Mouse (Mus musculus): ENCODE data around the gene Rimbp2.
A peak's percentile ranks its signal among the peaks of the same experiment; 100 is the strongest.
"Not testable (repeated sequence)": the region's sequence is repeated elsewhere in the genome, so short reads cannot be mapped to it uniquely, and the experiment has no call there.

Gene Rimbp2

DNA sequence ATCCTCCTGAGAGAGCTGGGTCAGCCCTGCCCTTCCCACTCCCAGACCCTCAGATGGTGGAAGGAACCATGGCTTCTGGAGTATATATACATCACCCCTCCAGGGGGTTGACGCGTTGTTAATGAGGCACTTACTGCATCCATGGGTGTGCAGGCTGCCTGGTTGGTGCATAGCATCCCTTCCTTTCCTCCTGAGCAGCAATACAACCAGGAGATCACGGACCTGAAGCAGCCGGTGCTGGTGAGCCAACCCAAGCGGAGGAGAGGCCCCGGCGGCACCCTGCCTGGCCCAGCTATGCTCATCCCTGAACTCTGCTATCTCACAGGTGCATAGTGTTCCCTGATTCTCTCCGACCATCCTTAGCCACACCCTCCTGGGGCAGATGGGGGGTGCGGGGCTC lies 208.1 kb downstream of the Rimbp2 start:
- no peak for DNase-seq (ENCODE audit: low spot score)

- no peak for DNase-seq (ENCODE audit: low spot score)
Measured at GRCm38 (mm10) chr5:128744351-128744750, 208.9 kb downstream of the Rimbp2 start.

DNA sequence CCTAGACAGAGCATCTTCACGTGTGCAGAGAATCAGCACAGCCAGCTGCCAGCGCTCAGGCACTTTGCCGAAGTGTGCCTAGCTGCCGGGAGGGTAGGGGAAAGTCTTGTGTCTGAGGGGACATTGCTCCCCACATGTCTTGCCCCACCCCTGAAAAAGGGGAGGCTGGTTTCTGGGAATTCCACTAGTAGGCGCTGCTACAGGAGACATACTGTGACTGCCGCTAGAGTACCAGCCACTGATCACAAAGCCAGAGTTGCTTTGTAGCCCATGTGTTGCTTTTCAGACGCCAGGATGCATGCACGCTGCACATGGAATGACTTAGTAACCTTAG lies 213.5 kb downstream of the Rimbp2 start:
- no peak for DNase-seq (ENCODE audit: low spot score)

DNA sequence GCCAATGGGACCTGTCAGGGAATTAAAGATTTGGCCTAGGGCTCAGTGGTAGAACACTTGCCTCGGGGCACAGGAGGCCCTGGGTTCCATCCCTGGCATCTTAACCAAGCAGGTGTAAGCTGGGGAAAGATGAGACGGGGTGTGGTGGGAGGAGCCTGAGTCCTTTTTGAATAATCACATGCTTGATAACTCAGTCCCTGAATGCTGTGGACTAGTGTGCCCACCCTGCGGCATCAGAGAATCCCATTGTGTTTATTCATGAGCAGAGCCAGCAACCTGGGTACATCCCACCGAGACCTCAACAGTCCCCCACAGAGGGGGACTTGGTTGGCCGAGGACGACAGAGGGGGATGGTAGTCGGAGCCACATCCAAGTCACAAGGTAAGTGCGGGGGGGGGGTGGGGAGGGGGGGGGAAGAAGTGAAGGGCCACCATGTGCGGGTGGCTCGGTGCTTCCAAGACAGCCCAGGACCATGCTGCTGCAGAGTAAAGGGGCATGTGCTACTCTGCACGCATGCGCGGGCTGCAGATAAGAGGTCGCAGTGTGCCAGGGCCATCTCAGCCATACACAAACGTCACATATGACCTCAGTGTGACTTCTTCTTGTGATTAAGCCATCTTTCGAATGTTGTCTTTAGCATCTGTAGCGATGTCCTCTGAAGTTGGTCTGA lies 214.0 kb downstream of the Rimbp2 start:
- DNase-seq (ENCODE audit: low spot score) = no peak

DNA sequence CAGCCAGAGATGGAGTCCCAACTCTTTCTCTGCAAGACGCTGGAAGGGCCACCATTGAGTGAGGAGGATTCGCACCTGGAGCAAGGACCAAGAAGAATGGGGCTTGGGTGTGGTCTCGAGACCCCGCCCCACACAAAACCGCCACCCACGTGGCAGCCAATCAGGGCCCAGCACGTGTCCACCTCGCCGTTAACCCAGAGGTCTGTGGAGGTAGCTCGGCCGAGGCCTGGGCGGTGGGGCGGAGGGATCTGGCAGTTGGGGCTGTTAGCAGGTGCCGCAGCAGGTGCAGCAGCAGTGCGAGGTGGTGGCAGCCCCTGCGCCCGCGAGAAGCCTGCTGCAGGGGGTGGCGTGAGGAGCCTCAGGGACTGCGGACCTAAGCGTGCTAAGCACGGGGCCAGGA lies 217.4 kb downstream of the Rimbp2 start:
- DNase-seq (ENCODE audit: low spot score) = no peak

DNA sequence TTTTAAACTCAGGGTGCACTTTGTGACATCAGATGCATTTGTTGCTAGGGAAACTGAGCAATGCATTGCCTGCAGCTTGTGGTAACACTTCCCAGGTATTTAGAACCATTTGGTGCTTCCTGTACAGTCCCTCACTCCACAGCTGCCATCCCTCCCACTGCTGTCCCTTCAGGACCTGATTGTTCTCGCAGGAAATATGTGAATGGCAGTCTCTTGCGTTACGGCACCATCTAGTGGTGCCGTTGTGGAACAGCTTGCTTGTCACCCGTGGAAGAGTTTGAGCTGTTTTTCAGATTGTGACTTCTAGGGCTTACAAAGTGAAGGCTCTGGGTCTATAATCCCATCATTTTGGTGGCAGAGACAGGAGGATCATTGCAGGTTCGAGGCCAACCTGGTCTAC lies 219.3 kb downstream of the Rimbp2 start:
- peak; percentile 41 for DNase-seq (ENCODE audit: low spot score)

- DNase-seq (ENCODE audit: low spot score) = peak; percentile 5
Measured at GRCm38 (mm10) chr5:128732416-128733014, 220.8 kb downstream of the Rimbp2 start.

DNA sequence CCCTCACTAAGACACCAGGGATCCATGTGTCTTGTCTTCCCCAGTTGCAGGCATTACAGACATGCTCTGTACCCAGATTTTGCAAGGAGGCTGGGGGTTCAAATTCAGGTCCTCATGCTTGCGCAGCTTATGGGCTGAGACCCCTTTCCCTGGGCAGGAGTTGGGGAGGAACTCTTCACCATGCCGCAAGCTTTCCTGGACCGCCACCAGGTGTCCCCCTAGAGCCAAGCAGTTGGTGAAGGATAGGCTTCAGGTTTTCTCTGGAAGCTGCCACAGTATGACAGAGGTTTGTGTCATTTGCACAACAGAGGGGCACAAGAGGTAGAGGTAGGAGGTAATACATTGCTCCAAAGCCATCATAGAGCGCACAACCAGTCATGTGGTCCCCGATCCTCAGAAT lies 222.7 kb downstream of the Rimbp2 start:
- DNase-seq (ENCODE audit: low spot score) = peak; percentile 5

DNA sequence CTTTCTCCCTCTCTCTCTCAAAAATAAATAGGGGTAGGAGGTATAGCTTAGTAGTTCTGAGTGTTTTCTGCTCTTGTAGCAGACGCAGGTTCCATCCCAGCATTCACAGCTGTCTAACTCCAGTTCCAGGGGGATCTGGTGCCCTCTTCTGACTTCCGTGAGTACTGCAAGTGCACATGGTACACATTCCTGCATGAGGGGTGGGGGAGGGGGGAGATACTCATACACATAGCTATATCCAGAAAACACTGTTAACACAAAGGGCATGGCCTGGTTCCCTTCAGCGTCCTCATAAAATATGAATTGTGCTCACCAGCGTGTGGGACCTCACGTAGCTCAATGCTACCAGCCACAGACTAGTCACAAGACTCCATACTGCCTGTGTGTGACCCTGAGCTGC lies 223.9 kb downstream of the Rimbp2 start:
- no peak for DNase-seq (ENCODE audit: low spot score)

DNA sequence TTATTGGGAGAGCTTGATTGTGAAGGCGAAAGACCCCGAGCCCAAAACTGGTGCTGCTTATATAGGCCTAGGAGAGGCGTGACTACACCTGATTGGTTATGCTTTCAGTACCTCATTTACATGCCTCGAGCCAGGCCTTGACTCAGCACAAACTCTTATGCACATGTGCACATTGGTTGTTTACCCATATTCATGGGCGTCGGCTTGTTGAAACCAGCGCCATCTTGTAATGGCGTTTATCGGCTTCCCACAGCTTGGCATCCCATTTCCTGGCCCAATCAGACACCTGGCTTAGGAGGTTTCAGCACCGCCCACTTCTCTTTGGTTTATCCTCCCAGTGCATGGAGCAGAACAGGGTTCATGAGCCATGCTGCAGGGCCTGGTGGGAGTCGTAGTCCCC lies 232.8 kb downstream of the Rimbp2 start:
- not testable (repeated sequence) for DNase-seq (ENCODE audit: low spot score)

DNA sequence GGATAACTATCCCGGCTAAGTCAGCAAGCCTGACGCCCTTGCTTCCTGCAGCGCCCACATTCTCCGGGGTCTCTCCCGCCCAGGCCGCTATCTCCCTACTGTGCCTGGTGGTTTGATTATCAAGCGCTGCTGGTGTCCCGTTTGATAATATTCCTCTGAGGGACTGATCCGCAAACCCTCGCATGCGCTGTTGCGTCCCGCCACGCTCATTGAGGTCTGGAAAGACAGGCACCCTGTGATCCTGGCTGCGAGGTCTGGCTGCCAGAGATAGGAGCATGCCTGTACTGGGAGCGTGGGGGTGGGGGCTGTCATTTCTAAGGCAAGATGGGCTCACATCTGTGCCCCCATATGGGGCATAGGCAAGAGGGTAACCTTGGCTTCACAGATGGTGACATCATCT lies 238.1 kb downstream of the Rimbp2 start:
- no peak for DNase-seq (ENCODE audit: low spot score)

GRCm38 (mm10) chr5:128711847-128712246 lies 241.4 kb downstream of the Rimbp2 start:
- DNase-seq (ENCODE audit: low spot score) = no peak

DNA sequence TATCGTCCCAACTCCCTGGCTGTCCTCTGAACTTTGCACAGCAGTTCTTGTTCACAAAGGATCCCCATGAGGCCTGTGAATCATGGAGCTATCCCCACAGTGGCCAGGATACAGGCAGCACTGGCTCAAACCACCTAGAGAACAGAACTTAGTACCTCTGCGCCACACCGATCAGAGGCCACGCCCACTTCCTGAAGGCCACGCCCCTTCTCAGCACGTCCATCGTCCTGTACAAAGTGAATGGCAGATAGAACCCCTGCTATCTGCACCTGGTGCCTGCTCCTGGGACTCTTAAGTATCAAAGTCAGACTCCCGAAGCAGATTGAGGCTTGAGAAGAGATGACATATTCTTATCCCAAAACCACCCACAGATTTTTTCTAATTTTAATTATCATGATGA lies 242.7 kb downstream of the Rimbp2 start:
- no peak for DNase-seq (ENCODE audit: low spot score)

DNA sequence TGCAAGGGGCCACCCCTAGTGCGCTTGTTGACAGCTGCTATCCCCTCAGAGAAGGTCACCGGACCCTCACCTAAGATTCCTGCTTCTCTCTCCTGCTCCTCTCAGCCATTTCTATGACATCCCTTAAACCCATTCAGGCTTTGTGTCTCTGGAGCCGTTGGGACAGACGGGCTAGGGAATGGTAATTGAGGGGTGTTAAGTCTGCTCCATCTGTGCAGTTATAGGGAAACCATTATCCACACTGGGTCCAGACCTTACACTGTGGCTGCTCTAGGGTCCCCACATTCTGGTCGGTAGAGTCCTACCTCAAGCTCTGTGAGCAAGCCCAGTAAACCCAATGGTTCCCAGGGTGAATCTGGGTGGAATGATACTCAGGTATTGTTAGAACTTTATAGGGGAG lies 244.4 kb downstream of the Rimbp2 start:
- no peak for DNase-seq (ENCODE audit: low spot score)

All from ovary, postnatal 14 days (tissue).